Mouse (Mus musculus) heart, embryonic 16.5 days (tissue): ENCODE results near the gene Klhl23. TPM values are rescaled to one million over a fixed set of nuclear protein-coding genes. Genes with fewer than 3 reads are reported as not detected.

Experiments used
- ATAC-seq: fragments of 200-750 bp; cut with Nextera tagmentation; replicated peaks from 2 replicates; pipeline ENCODE4 v1.8.0; 2017; ENCODE audit warnings: moderate number of reproducible peaks; ENCODE audit not compliant: insufficient read depth, low FRiP score; ENCODE audit errors: extremely low read depth
- H3K27ac ChIP-seq: fragments of 300-500 bp; sonication (generic); 2 replicates; pipeline ENCODE4 v1.5.1; 2014; ENCODE audit warnings: mild to moderate bottlenecking, low read length, control low read depth, moderate library complexity
- H3K27me3 ChIP-seq: fragments of 300-500 bp; sonication (generic); 2 replicates; pipeline ENCODE4 v1.6.1; 2014; ENCODE audit warnings: low read length, mixed read lengths; ENCODE audit not compliant: control insufficient read depth, insufficient read depth
- H3K36me3 ChIP-seq: fragments of 300-500 bp; sonication (generic); 2 replicates; pipeline ENCODE4 v1.6.1; 2014; ENCODE audit not compliant: control insufficient read depth, insufficient read depth
- H3K4me1 ChIP-seq: fragments of 300-500 bp; sonication (generic); 2 replicates; pipeline ENCODE4 v1.6.1; 2014; ENCODE audit warnings: low read length, mixed read lengths; ENCODE audit not compliant: control insufficient read depth, insufficient read depth
- H3K4me2 ChIP-seq: fragments of 300-500 bp; sonication (generic); 2 replicates; pipeline ENCODE4 v1.6.1; 2014; ENCODE audit warnings: low read depth, mild to moderate bottlenecking, control low read depth, low read length
- H3K4me3 ChIP-seq: fragments of 300-500 bp; sonication (generic); 2 replicates; pipeline ENCODE4 v1.5.1; 2014; ENCODE audit warnings: mild to moderate bottlenecking, control low read depth, low read length
- H3K9ac ChIP-seq: fragments of 300-500 bp; sonication (generic); 2 replicates; pipeline ENCODE4 v1.6.1; 2014; ENCODE audit warnings: low read length, control low read depth
- H3K9me3 ChIP-seq: fragments of 300-500 bp; sonication (generic); replicated peaks from 2 replicates; pipeline ENCODE4 v1.6.1; 2016; ENCODE audit warnings: low read length; ENCODE audit not compliant: control insufficient read depth
- WGBS: fragments of 180-500 bp; shearing (Covaris S2); extraction: QIAGEN DNeasy Blood & Tissue Kit; methylation state at CpG from one replicate; pipeline ENCODE4 v1.1.7; 2014; 5-methylcytosine and 5-hydroxymethylcytosine counted together
- polyA plus RNA-seq: library from polyadenylated mRNA; unstranded; fragments of >200 nt; fragmentation: Nextera tagmentation; extraction: Ambion mirVana; gene quantifications from 2 replicates; pipeline ENCODE4 v1.2.1, GENCODE M21; 2015

Gene Klhl23
- polyA plus RNA-seq, 1 experiment from 2014 or later, result 57.5 TPM

DNA sequence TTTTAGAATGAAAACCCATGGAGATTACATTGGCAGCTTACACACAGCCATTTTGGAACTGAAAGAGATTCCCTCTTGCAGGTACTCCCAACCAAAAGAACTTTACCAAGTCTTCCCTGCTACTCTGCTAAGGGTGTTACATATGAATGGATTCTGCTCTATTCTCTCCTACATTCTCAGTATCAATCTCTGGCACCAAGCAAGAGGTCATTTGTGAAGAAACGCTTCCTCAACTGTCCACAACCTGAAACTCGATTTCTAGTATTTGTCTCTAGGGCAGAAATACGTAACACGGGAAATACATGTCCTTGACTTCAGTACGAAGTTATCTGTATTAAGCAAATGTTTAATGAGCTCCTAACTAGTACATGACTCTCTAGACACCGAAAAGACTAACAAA lies 62.8 kb downstream of the Klhl23 start:
- no peaks in the 10 kb centered on the region; the same call in 1 of the 2 replicates for H3K36me3 ChIP-seq
- peak overlapping the region; percentile 78 for H3K4me2 ChIP-seq
- peaks cover 11% of the 10 kb centered on the region for H3K4me1 ChIP-seq
- ATAC-seq, result no peak
- WGBS, result 44% methylated on average over 6 of the region's 6 CpGs
- peak overlapping the region; percentile 85 for H3K9ac ChIP-seq
- no peaks in the 10 kb centered on the region for H3K27me3 ChIP-seq
- H3K4me3 ChIP-seq, result peak overlapping the region; percentile 77
- H3K27ac ChIP-seq, result no peak overlapping the region
- no peaks in the 10 kb centered on the region for H3K9me3 ChIP-seq

DNA sequence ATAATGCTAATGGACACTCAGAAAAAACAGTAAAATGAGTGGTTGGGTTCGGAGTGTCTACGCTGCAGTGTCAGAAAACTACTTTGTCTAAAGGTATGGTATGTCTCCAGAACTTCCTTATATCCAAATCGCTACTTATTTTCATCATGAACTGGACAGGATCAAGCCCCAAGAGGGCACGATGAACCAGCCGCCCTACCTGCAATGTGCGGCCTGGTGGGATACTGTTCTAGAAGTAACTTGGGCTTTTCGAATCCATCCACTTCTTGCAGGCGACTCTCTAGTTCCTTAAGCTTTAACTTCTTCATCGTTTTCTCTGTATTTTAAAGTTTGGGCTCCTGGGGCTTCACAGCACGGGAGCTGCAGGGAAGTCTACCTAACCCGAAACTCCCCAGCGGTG lies 63.3 kb downstream of the Klhl23 start:
- 4% methylated on average over 12 of the region's 12 CpGs for WGBS
- ATAC-seq, result no peak

DNA sequence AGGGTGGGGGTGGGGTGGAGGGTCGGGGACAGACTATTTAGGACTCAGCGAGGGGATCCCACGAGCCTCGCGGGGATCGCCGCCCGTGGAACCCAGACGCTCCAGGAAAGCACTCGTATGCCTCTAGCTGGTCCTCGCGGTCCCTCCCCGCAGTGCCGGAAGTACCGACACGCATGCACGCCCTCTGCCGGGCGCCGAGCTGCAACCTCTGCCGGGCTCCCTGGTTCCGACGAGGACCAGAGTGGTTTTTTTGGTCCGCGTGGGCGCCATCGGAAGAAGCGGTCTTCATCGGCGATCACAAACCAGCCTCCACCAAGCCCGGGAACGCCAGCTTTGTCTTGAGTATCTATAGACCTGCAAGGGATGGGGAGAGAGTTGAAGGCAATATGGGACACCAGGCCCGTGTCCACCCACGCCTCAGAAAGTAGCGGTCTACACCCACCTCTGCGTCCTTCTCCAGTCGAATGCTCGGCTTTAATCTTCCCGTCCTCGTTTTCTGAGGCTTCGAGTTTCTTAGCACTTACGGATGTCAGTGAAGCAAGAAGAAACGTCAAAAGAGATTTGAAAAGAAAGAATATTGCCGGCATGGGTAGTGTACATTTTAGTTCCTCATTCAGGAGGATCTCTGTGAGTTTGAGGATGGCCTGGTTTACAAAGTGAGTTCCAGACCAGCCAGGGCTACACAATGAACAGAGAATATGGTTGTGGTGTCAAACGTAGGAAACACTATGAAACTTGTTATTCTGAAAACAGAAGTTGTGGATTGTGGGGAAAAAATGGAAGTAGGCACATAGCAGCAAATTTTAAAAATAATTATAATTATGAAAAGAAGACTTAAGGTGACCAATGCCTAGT lies 63.9 kb downstream of the Klhl23 start, which contains the start of gene Mettl5:
Gene Mettl5 (minus strand): TSS at position 165 of the 855 bp plus-strand sequence.
- Histone ChIP-seq H3K9me3 (no peaks in the 10 kb centered on the region), H3K27me3 (no peaks in the 10 kb centered on the region), H3K9ac (peak within 1 kb of the TSS; percentile 85), H3K4me2 (peak within 1 kb of the TSS; percentile 78), H3K27ac (peak within 1 kb of the TSS; percentile 74), H3K36me3 (no peaks in the 10 kb centered on the region), H3K4me3 (peak within 1 kb of the TSS; percentile 77), H3K4me1 (peaks cover 11% of the 10 kb centered on the region)
- 1% methylated on average over 45 of the region's 45 CpGs for WGBS
- peak; percentile 96 for ATAC-seq

More for the DNA sequence above, 63.3 kb downstream of the Klhl23 start:
- Histone ChIP-seq H3K4me2 (peak overlapping the region; percentile 78), H3K4me1 (peaks cover 11% of the 10 kb centered on the region), H3K27me3 (no peaks in the 10 kb centered on the region), H3K9me3 (no peaks in the 10 kb centered on the region), H3K4me3 (peak overlapping the region; percentile 77), H3K9ac (peak overlapping the region; percentile 85), H3K27ac (peak overlapping the region; percentile 74), H3K36me3 (no peaks in the 10 kb centered on the region)

Other genes with a start within 250 kb of the Klhl23 start
- 0.21 and 0.35 TPM in 2 replicates for gene Lrp2, start 235.9 kb upstream of the Klhl23 start, polyA plus RNA-seq
- gene Bbs5, start 174.8 kb upstream of the Klhl23 start, polyA plus RNA-seq, result 10.5 and 12.5 TPM in 2 replicates
- 19.3 and 29.1 TPM in 2 replicates for gene Klhl41, start 151.8 kb upstream of the Klhl23 start, polyA plus RNA-seq
- gene Fastkd1, start 108.4 kb upstream of the Klhl23 start, polyA plus RNA-seq, result 21.2 and 21.5 TPM in 2 replicates
- 85.0 and 93.8 TPM in 2 replicates for gene Ppig, start 99.4 kb upstream of the Klhl23 start, polyA plus RNA-seq
- 1.3 and 1.8 TPM in 2 replicates for gene Ccdc173, start 32.4 kb upstream of the Klhl23 start, polyA plus RNA-seq
- 20.4 and 22.4 TPM in 2 replicates for gene Phospho2, start 32.3 kb upstream of the Klhl23 start, polyA plus RNA-seq
- gene Ssb, start 39.6 kb downstream of the Klhl23 start, polyA plus RNA-seq, result 177 and 193 TPM in 2 replicates
- gene Mettl5, start 63.7 kb downstream of the Klhl23 start, polyA plus RNA-seq, result 34.0 and 40.7 TPM in 2 replicates
- 10.5 and 11.1 TPM in 2 replicates for gene Ubr3, start 75.3 kb downstream of the Klhl23 start, polyA plus RNA-seq
- 0.34 and 0.39 TPM in 2 replicates for gene Myo3b, start 217.2 kb downstream of the Klhl23 start, polyA plus RNA-seq